Comparison of ENCODE assay signal across 26 mouse cellular contexts in the genomic region with DNA sequence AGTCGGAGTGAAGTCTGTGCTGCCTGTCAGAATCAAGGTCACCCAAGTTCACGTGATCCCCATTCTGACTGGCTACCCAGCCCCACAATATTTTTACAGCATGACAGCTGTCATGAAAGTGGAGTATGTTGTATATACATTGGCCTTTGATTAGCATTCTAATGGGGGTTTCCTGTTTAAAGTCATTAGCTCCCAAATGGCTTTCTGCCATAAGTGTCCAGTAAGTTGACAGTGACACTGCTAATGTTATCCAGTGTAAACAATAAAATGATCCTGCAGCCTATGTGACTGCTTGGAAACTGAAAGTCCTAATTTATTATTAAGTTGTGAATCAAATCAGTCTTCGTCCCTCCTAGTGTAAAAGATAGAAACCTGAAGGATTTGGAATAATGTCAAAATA. TPM values are rescaled to one million over a fixed set of nuclear protein-coding genes. Genes with fewer than 3 reads are reported as not detected.
DNase-seq lines count a peak whose midpoint lies in the region; ATAC-seq and TF ChIP-seq lines count a peak whose summit lies in the region.
"Had no signal": no experiment of that assay in that cellular context is flagged by ENCODE, and none has a peak within 500 bp of the region (broad histone marks: within the 10 kb centered on the region; RNA-seq: fewer than 3 reads in every experiment).

No protein-coding gene starts in this region.

- H3K9ac ChIP-seq in lung, embryonic 14.5 days: no peak overlapping the region
- H3K9ac ChIP-seq in lung, postnatal 0 days (replicated peaks; ENCODE audit: low read depth): no peak overlapping the region
- H3K9ac ChIP-seq: heart, embryonic 13.5 days; hindbrain, embryonic 12.5 days; hindbrain, embryonic 15.5 days had no signal

- H3K36me3 ChIP-seq in lung, embryonic 14.5 days (ENCODE audit: insufficient read depth): no peaks in the 10 kb centered on the region
- no peaks in the 10 kb centered on the region for H3K36me3 ChIP-seq in lung, postnatal 0 days (ENCODE audit: insufficient read depth, low read length)
- H3K36me3 ChIP-seq: forebrain, embryonic 10.5 days; heart, embryonic 10.5 days; heart, embryonic 13.5 days; hindbrain, embryonic 12.5 days; hindbrain, embryonic 15.5 days had no signal

- H3K27ac ChIP-seq in lung, embryonic 14.5 days (ENCODE audit: low read depth): no peak overlapping the region
- no peak overlapping the region for H3K27ac ChIP-seq in lung, postnatal 0 days (ENCODE audit: low read length)
- H3K27ac ChIP-seq: heart, adult 2 months; heart, embryonic 10.5 days; heart, embryonic 13.5 days; hindbrain, embryonic 12.5 days; hindbrain, embryonic 15.5 days had no signal

- peak; percentile 10 for DNase-seq in heart, adult 11 months
- no peak for DNase-seq in heart, postnatal 25 days (ENCODE audit: low spot score)
- peak; percentile 75 for DNase-seq in lung, embryonic 14.5 days
- DNase-seq in lung, adult 2 months: no peak
- DNase-seq in lung, postnatal 0 days (ENCODE audit: low spot score): peak; percentile 9
- no peak for DNase-seq in lung, postnatal 14 days
- DNase-seq: adrenal gland, postnatal 10 days; adrenal gland, postnatal 36 days; B cell, adult 2 months; cerebellum, adult 18-20 months; cerebellum, adult 9-10 months; cerebellum, postnatal 14 days; gastrocnemius, postnatal 25 days; heart, adult 2 months; heart, postnatal 14 days had no signal

- H3K27me3 ChIP-seq in lung, embryonic 14.5 days (ENCODE audit: insufficient read depth, low read length): no peaks in the 10 kb centered on the region
- no peaks in the 10 kb centered on the region for H3K27me3 ChIP-seq in lung, postnatal 0 days (replicated peaks; ENCODE audit: insufficient read depth, low read length)
- H3K27me3 ChIP-seq: CH12.LX; heart, embryonic 13.5 days; hindbrain, embryonic 12.5 days; hindbrain, embryonic 15.5 days; Patski had no signal

- intact Hi-C loops in heart, postnatal 25 days (cut with DNase I): no loop called here

- no peaks in the 10 kb centered on the region for H3K9me3 ChIP-seq in lung, embryonic 14.5 days (ENCODE audit: low read depth, low read length)
- H3K9me3 ChIP-seq in lung, postnatal 0 days (ENCODE audit: low read length): no peaks in the 10 kb centered on the region
- H3K9me3 ChIP-seq: forebrain, embryonic 10.5 days; G1E; heart, embryonic 10.5 days; heart, embryonic 13.5 days; hindbrain, embryonic 12.5 days; hindbrain, embryonic 15.5 days had no signal

- TF ChIP-seq CTCF in lung, embryonic 14.5 days (IDR thresholded peaks at IDR 0.05; ENCODE audit: low read depth): no peak
- no peak for TF ChIP-seq CTCF in lung, adult 2 months (IDR thresholded peaks at IDR 0.05; ENCODE audit: insufficient read depth, low read length)
- TF ChIP-seq CTCF in lung, postnatal 0 days (IDR thresholded peaks at IDR 0.05): no peak

- ATAC-seq in lung, embryonic 14.5 days (ENCODE audit: insufficient read depth): peak; percentile 53; the same call in 1 of the 2 replicates
- ATAC-seq in lung, postnatal 0 days: no peak
- ATAC-seq: forebrain, embryonic 14.5 days; Patski had no signal

- no peak overlapping the region for H3K4me3 ChIP-seq in lung, embryonic 14.5 days (ENCODE audit: low read depth, low read length)
- no peak overlapping the region for H3K4me3 ChIP-seq in lung, adult 2 months (replicated peaks; ENCODE audit: extremely low read depth, low read depth, low read length)
- H3K4me3 ChIP-seq in lung, postnatal 0 days (ENCODE audit: low read depth, low read length): no peak overlapping the region
- H3K4me3 ChIP-seq: forebrain, embryonic 10.5 days; heart, adult 2 months; heart, embryonic 10.5 days; heart, embryonic 13.5 days; hindbrain, embryonic 12.5 days; hindbrain, embryonic 15.5 days had no signal

- H3K4me1 ChIP-seq in lung, embryonic 14.5 days (ENCODE audit: insufficient read depth): peaks cover 3% of the 10 kb centered on the region; the same call in 1 of the 2 replicates
- no peaks in the 10 kb centered on the region; the same call in 1 of the 2 replicates for H3K4me1 ChIP-seq in lung, adult 2 months (ENCODE audit: control insufficient read depth, insufficient read depth, low read length)
- H3K4me1 ChIP-seq in lung, postnatal 0 days (ENCODE audit: insufficient read depth, low read depth, low read length): no peaks in the 10 kb centered on the region
- H3K4me1 ChIP-seq: hindbrain, embryonic 12.5 days; hindbrain, embryonic 15.5 days had no signal

- TF ChIP-seq POLR2A in lung, adult 2 months (IDR thresholded peaks at IDR 0.05; ENCODE audit: borderline replicate concordance, extremely low read depth, low read depth, low read length): no peak

- 32% methylated on average over 3 of the region's 3 CpGs for WGBS in lung, embryonic 14.5 days
- WGBS in lung, adult 2 months: 40% methylated on average over 3 of the region's 3 CpGs
- WGBS in lung, postnatal 0 days: 44% methylated on average over 3 of the region's 3 CpGs

- TF ChIP-seq EP300 in lung, postnatal 0 days (IDR thresholded peaks at IDR 0.05): no peak

- H3K4me2 ChIP-seq in lung, embryonic 14.5 days: no peak overlapping the region
- H3K4me2 ChIP-seq in lung, postnatal 0 days (replicated peaks; ENCODE audit: low read depth, low read length): no peak overlapping the region
- H3K4me2 ChIP-seq: heart, embryonic 13.5 days; hindbrain, embryonic 12.5 days; hindbrain, embryonic 15.5 days had no signal

RNA-seq across cellular contexts. Expression of gene Dleu7, which starts 33.2 kb away (rescaled TPM):
- total RNA-seq in heart, postnatal 25 days (2021): under 1 TPM in 1 of 2 experiments, not detected in 1; 0.20 TPM
- polyA plus RNA-seq in lung, embryonic 14.5 days (2014; fragmentation: Nextera tagmentation; extraction: Ambion mirVana): 1.1 and 1.2 TPM in 2 replicates
- not detected in 2 replicates for polyA plus RNA-seq in lung, adult 2 months (2012; rRNA removed)
- polyA plus RNA-seq in lung, postnatal 0 days (2015; fragmentation: Nextera tagmentation; extraction: Ambion mirVana): 0.27 and 0.38 TPM in 2 replicates
- total RNA-seq: adrenal gland, adult 18-20 months; adrenal gland, postnatal 36 days; CH12.LX; G1E; gastrocnemius, adult 8-10 months; gastrocnemius, postnatal 25 days; heart, adult 2 months had no signal
- polyA plus RNA-seq: G1E had no signal

RNA-seq across cellular contexts. Expression of gene Rnaseh2b, which starts 33.6 kb away (rescaled TPM):
- total RNA-seq in heart, postnatal 25 days (2021): 10 to 100 TPM in 1 of 2 experiments, 1 to 10 TPM in 1; 9.9 to 11.1 TPM
- polyA plus RNA-seq in lung, embryonic 14.5 days (2014; fragmentation: Nextera tagmentation; extraction: Ambion mirVana): 73.7 and 79.2 TPM in 2 replicates
- polyA plus RNA-seq in lung, adult 2 months (2012; rRNA removed): 2.0 and 2.6 TPM in 2 replicates
- 27.5 and 27.8 TPM in 2 replicates for polyA plus RNA-seq in lung, postnatal 0 days (2015; fragmentation: Nextera tagmentation; extraction: Ambion mirVana)

Comparison
In these comparisons a context has a peak if more than half of its experiments do, and no peak if none do; other contexts are left out.
1. DNase-seq: peak in heart, adult 11 months (single experiment), lung, embryonic 14.5 days (single experiment) and lung, postnatal 0 days (single experiment); none in heart, postnatal 25 days (single experiment), lung, adult 2 months (single experiment) and lung, postnatal 14 days (single experiment).